Mouse (Mus musculus) left cerebral cortex, postnatal 36 days (tissue): ENCODE data around the gene Bclaf3. TPM values are rescaled to one million over a fixed set of nuclear protein-coding genes. Genes with fewer than 3 reads are reported as not detected.
"Not testable (repeated sequence)": the region's sequence is repeated elsewhere in the genome, so short reads cannot be mapped to it uniquely, and the experiment has no call there.

Experiments
- DNase-seq, 2 experiments: peaks; one replicate each; pipeline ENCODE4 v3.0.0; 2021 to 2022; ENCODE audit warnings: low spot score in 2 of 2, mixed read lengths in 1 of 2
- intact Hi-C: fragments of 180-260 bp; cut with DNase I; formaldehyde crosslinking; loops from one replicate; pipeline ENCODE4 v1.15.1; 2025
- total RNA-seq, 2 experiments: library from RNA; stranded (reverse); gene quantifications; 2 replicates each; pipeline ENCODE4 v1.2.3; 2021

The Bclaf3 gene
- total RNA-seq: 10 to 100 TPM in 1 of 2 experiments, 1 to 10 TPM in 1; 8.6 to 11.7 TPM

DNA sequence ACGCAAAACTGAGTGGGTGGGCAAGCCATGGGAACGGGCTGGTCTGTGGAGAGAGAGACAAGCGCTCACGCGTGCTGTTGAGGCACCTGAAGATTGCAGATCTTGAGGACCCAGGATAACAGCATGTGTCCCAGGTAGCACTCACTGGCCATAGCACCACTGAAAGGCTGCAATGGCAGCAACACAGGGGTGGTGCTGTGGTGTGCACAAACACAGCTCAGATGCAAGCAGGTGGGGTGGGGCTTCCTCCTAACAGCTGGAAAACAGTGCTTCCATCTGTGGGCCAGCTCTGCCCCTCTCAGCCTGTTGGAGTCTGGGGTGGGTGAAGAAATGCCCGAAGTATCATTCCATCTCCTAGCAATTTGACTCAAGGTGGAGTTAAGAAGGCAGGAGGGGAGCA, at the start of gene Bclaf3:
TSS of gene Bclaf3 (plus strand) at position 301 of the 400 bp plus-strand sequence.
- no peak for DNase-seq
- intact Hi-C loops: no loop called here

DNA sequence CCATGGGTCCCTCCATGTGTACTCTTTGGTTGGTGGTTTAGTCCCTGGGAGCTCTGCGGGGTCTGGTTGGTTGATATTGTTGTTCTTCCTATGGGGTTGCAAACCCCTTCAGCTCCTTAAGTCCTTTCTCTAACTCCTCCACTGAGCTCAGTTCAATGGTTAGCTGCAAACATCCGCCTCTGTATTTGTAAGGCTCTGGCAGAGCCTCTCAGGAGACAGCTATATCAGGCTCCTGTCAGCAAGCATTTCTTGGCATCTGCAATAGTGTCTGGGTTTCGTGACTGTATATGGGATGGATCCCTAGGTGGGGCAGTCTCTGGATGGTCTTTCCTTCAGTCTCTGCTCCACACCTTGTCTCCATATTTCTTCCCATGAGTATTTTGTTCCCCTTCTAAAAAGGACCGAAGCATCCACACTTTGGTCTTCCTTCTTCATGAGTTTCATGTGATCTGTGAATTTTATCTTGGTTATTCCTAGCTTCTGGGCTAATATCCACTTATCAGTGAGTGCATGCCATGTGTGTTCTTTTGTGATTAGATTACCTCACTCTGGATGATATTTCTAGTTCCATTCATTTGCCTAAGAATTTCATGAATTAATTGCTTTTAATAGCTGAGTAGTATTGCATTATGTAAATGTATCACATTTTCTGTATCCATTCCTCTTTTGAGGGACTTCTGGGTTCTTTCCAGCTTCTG, 48.1 kb upstream of the Bclaf3 start:
- DNase-seq, intact Hi-C loops: not testable (repeated sequence)

DNA sequence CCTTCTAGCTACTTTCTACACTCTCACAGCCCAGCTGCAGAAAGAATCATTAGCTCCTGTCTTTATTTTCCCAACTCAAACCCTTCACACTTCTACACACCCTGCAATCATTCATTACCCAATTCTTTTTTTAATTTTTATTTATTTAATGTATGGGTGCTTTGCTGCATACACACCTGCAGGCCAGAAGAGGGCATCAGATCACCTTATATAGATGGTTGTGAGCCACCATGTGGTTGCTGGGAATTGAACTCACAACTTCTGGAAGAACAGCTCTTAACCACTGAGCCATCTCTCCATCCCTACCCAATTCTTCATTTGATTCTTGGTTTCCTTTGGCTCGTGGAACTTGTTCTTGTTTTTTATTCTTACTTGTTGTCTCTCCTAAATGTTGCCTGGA, 42.2 kb upstream of the Bclaf3 start:
- intact Hi-C loops: no loop called here
- DNase-seq: no peak

- DNase-seq: no peak
- intact Hi-C loops: no loop called here
Observed at GRCm38 (mm10) chrX:159503181-159503580, 23.3 kb upstream of the Bclaf3 start.

GRCm38 (mm10) chrX:159508331-159509036, 18.0 kb upstream of the Bclaf3 start:
- intact Hi-C loops: no loop called here
- DNase-seq: no peak

GRCm38 (mm10) chrX:159509042-159509441, 17.4 kb upstream of the Bclaf3 start:
- DNase-seq: no peak
- intact Hi-C loops: no loop called here

- DNase-seq: no peak
- intact Hi-C loops: no loop called here
Observed at GRCm38 (mm10) chrX:159509847-159510715, 16.4 kb upstream of the Bclaf3 start.

GRCm38 (mm10) chrX:159510716-159511051, 15.8 kb upstream of the Bclaf3 start:
- no peak for DNase-seq
- intact Hi-C loops: no loop called here

- intact Hi-C loops: no loop called here
- no peak for DNase-seq
Observed at GRCm38 (mm10) chrX:159515599-159515998, 10.9 kb upstream of the Bclaf3 start.

DNA sequence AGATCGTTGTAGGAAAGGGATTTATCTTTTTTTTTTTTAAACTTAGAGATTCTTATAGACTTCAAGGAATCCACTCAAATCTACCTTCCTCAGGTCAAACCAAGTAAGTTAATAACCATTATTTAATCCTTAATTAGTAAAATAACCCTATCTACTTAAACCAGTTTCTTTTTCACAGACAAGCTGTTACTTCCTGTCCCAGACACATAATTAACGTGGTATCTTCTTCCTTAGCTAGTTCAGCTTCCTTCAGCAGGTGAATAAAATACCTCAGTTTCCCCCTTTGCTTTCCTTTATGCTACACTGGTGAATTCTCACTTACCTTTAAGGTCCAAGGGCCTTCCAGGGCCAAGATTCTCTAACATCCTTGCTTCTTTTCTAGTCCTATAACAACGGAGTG, 4.7 kb upstream of the Bclaf3 start:
- no peak for DNase-seq
- intact Hi-C loops: no loop called here

GRCm38 (mm10) chrX:159522651-159523050, 3.8 kb upstream of the Bclaf3 start:
- intact Hi-C loops: no loop called here
- DNase-seq: no peak

- peak; percentile 90 to 93 for DNase-seq
- intact Hi-C loops: loop anchor here (5.0 kb wide), 2 partner anchors 75 to 430 kb away; no protein-coding TSS in a partner anchor
Observed at GRCm38 (mm10) chrX:159532427-159532810, 5.9 kb downstream of the Bclaf3 start.

DNA sequence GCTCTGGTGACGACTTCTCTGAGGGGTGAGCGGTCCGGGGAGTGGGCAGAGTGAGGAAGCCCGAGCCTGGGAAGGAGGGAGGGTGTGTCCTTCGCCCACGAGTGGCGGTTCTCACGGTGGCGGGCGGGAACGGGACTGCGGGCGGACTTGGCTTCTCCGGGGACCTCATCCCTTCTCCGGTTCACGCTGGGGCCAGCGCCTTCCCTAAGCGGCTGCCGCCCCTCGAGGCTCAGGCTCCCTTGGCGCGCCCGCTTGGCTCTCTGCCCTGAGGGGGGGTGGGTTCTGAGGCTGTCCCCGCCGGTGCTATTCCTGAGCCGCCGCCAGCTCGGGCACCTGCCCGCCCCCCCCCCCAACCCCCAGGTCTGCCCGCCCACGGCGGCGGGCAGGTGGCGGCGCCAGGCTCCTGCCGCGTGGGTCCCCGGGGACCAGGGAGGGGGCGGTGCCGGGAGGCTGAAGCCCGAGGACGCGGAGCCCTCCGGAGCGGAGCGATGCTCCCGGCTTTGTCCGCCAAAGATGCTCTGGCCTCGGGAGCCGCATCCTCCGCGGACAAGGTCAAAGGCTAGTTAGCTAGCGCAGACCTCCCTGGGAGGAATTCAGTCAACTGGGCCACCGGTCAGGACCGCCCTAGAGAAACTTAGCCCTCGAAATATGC, 6.4 kb downstream of the Bclaf3 start:
- intact Hi-C loops: loop anchor here (5.0 kb wide), 2 partner anchors 74 to 429 kb away; no protein-coding TSS in a partner anchor
- DNase-seq: no peak

DNA sequence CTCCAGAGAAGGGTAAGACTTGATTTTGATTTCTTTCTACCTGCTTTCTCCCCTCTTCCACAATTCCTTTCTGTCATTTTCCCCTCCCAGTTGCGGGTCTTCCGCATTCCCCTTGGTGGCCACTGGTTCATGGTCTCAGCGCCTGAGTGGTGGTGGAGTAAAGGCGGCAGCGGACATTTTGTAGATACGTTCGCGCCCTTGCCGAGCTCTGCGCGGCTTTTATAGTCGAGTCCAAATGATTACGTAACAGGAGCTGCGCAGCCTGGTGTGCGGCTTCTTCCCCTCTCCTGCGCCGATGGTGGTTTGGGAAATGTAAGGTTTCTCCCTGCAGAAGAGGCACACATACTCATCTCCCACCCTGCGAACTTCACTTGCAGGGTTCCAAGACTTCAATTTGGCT, 15.4 kb downstream of the Bclaf3 start:
- DNase-seq: no peak
- intact Hi-C loops: no loop called here

- intact Hi-C loops: no loop called here
- no peak for DNase-seq
Observed at GRCm38 (mm10) chrX:159547093-159547492, 20.6 kb downstream of the Bclaf3 start.

DNA sequence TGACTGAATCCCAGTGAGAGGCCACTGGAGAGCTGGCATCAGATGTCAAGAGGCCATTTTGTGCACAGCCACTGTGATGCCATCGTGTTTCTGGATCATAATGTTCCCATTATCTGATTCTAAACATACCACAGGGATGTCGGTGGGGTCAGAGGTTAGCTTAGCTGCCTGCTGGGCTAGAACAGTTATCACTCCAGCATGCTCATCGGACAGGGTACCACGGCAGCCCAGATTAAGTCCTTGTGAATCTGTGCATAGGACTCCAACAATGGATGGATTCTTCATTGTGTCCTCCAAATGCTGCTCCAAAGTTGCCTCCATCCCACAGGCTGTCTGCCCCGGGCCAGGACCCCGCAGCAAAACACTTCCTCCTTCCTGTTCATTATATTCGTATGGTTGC, 58.2 kb downstream of the Bclaf3 start:
- intact Hi-C loops, DNase-seq: not testable (repeated sequence)

- intact Hi-C loops: no loop called here
Observed at GRCm38 (mm10) chrX:159591633-159592032, 65.1 kb downstream of the Bclaf3 start.

GRCm38 (mm10) chrX:159597502-159597901, 71.0 kb downstream of the Bclaf3 start:
- DNase-seq: no peak
- intact Hi-C loops: no loop called here

More at GRCm38 (mm10) chrX:159591633-159592032, 65.1 kb downstream of the Bclaf3 start:
- no peak for DNase-seq

- no peak for DNase-seq
- intact Hi-C loops: loop anchor here (5.0 kb wide), 1 partner anchor 73 kb away; no protein-coding TSS in a partner anchor
Observed at GRCm38 (mm10) chrX:159604832-159605231, 78.3 kb downstream of the Bclaf3 start.

DNA sequence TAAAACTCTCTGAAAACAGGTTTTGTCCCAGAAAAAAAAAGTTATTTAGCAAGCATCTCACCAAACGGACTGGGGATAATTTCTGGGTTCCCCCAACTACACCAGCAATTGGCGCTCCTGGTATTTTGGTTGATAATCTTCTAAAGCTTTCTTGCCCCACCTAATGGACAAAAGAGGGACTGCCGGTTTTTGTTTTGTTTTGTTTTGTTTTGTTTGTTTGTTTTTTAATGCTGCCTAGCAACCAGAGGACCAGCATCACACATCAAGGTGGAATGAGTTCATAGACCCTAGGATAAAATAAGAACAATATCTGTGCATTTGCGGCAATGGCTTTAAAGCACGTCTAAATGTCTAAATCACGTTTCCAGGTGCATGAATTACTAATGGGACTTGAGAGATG, 80.4 kb downstream of the Bclaf3 start:
- intact Hi-C loops: loop anchor here (5.0 kb wide), 1 partner anchor 75 kb away; no protein-coding TSS in a partner anchor
- no peak for DNase-seq
